Mouse (Mus musculus): ENCODE measurements at regions not wholly inside any gene's neighbourhood (a gene's known extent, or its start where the extent isn't known, plus 50 kb on each side); places are given as distances from the start of the nearest gene placed in this dataset.

- no peak for TF ChIP-seq POLR2A (IDR thresholded peaks at IDR 0.05; ENCODE audit: borderline replicate concordance, extremely low read depth, low read depth, low read length)
- no peak for TF ChIP-seq CTCF (IDR thresholded peaks at IDR 0.05; ENCODE audit: insufficient read depth, low read length)
These were observed 138.2 kb upstream of the Prickle1 start for GRCm38 (mm10) chr15:93733731-93734510.

Measured in lung, adult 2 months (tissue).